7 mouse cellular contexts compared by ENCODE assay signal in genomic region chr17:47527581-47528300, GRCm38 (mm10). TPM values are rescaled to one million over a fixed set of nuclear protein-coding genes. Genes with fewer than 3 reads are reported as not detected.
DNase-seq lines count a peak whose midpoint lies in the region; ATAC-seq and TF ChIP-seq lines count a peak whose summit lies in the region.

No protein-coding gene starts in this region.

- in situ Hi-C loops in ES-E14 (cut with MboI; ENCODE audit: low sequenced_read_pairs in 2 of 2, unreplicated experiment in 2 of 2), result no loop called here

- no peak overlapping the region; a peak in 1 of 4 replicates for H3K4me3 ChIP-seq in ES-E14 (ENCODE audit: insufficient read depth in 1 of 2, low read depth in 1 of 2, low read length in 2 of 2, poor library complexity in 1 of 2, severe bottlenecking in 1 of 2)
- H3K4me3 ChIP-seq in hindbrain, embryonic 15.5 days, result no peak overlapping the region

- no peaks in the 10 kb centered on the region for H3K36me3 ChIP-seq in ES-E14 (ENCODE audit: control insufficient read depth, insufficient read depth, low read length, poor library complexity, severe bottlenecking)
- H3K36me3 ChIP-seq in hindbrain, embryonic 15.5 days, result no peaks in the 10 kb centered on the region

- peak overlapping the region; percentile 24 for H3K27ac ChIP-seq in ES-E14 (ENCODE audit: insufficient read depth, low read depth, low read length, poor library complexity, severe bottlenecking)
- peak overlapping the region; percentile 63; the same call in 1 of the 2 replicates for H3K27ac ChIP-seq in hindbrain, embryonic 15.5 days (replicated peaks)

- ATAC-seq in hindbrain, embryonic 15.5 days (ENCODE audit: low FRiP score, low read depth), result peak; percentile 59; the same call in 1 of the 2 replicates

- no peak for TF ChIP-seq CTCF in brain, embryonic 14.5 days (IDR thresholded peaks at IDR 0.05; ENCODE audit: borderline replicate concordance, extremely low read depth, insufficient read depth, insufficient read length)

- 43% methylated on average over 10 of the region's 10 CpGs for WGBS in hindbrain, embryonic 15.5 days

- H3K4me2 ChIP-seq in hindbrain, embryonic 15.5 days, result no peak overlapping the region

- H3K9ac ChIP-seq in ES-E14 (ENCODE audit: insufficient read depth, low read depth, low read length, poor library complexity, severe bottlenecking), result peak overlapping the region; percentile 70; the same call in 1 of the 2 replicates
- no peak overlapping the region for H3K9ac ChIP-seq in hindbrain, embryonic 15.5 days

- no peak for DNase-seq in ES-E14 (ENCODE audit: low read depth, low spot score)
- DNase-seq in brain, embryonic 14.5 days (ENCODE audit: low read depth), result peak; percentile 70
- DNase-seq in lung, postnatal 25 days (ENCODE audit: low spot score), result peak; percentile 57
- DNase-seq in cerebellum, adult 9-11 months, result no peak
- DNase-seq in cerebellum, adult 9-10 months, result no peak
- no peak for DNase-seq in left cerebral cortex, adult 8-10 months (ENCODE audit: low spot score in 2 of 2)

- peaks cover 25 to 35% of the 10 kb centered on the region in 2 experiments for H3K4me1 ChIP-seq in ES-E14 (ENCODE audit: control insufficient read depth in 2 of 2, insufficient read depth in 2 of 2, low read length in 2 of 2, poor library complexity in 1 of 2)
- H3K4me1 ChIP-seq in hindbrain, embryonic 15.5 days (replicated peaks), result 0 out of 2 replicates have a peak, but pooled peaks cover 8% of the 10 kb centered on the region

- TF ChIP-seq POLR2A in brain, embryonic 14.5 days (IDR thresholded peaks at IDR 0.05; ENCODE audit: borderline replicate concordance, extremely low read depth, insufficient read depth, insufficient read length, poor library complexity, severe bottlenecking), result no peak

- H3K27me3 ChIP-seq in hindbrain, embryonic 15.5 days, result no peaks in the 10 kb centered on the region

- H3K9me3 ChIP-seq in ES-E14 (ENCODE audit: control insufficient read depth, insufficient read depth, low read depth, low read length), result no peaks in the 10 kb centered on the region
- no peaks in the 10 kb centered on the region for H3K9me3 ChIP-seq in hindbrain, embryonic 15.5 days

TF ChIP-seq in ES-E14, 5 proteins besides CTCF, POLR2A, EP300 and RAD21:
- no peak for TF ChIP-seq CHD2 (IDR thresholded peaks at IDR 0.05; ENCODE audit: low read depth, low read length)
- peak; percentile 57; the same call in 1 of the 2 replicates for TF ChIP-seq ZNF384 (IDR thresholded peaks at IDR 0.05; ENCODE audit: low read depth, low read length)

RNA-seq across cellular contexts. Expression of gene Ccnd3, which starts 22.9 kb away (rescaled TPM):
- 125 and 131 TPM in 2 replicates for total RNA-seq in ES-E14 (2012; rRNA removed)
- 59.7 and 68.5 TPM in 2 replicates for polyA plus RNA-seq in brain, embryonic 14.5 days (2012; rRNA removed)
- polyA plus RNA-seq in hindbrain, embryonic 15.5 days (2015; fragmentation: Nextera tagmentation; extraction: Ambion mirVana), result 88.8 and 91.0 TPM in 2 replicates
- 10 to 100 TPM; 28.2 to 33.4 (median 30.8) TPM for total RNA-seq in left cerebral cortex, adult 8-10 months (2022)

RNA-seq across cellular contexts. Expression of gene Taf8, which starts 25.6 kb away (rescaled TPM):
- 40.0 and 58.6 TPM in 2 replicates for total RNA-seq in ES-E14 (2012; rRNA removed)
- 34.2 and 44.1 TPM in 2 replicates for polyA plus RNA-seq in brain, embryonic 14.5 days (2012; rRNA removed)
- 21.0 and 22.5 TPM in 2 replicates for polyA plus RNA-seq in hindbrain, embryonic 15.5 days (2015; fragmentation: Nextera tagmentation; extraction: Ambion mirVana)
- 10 to 100 TPM; 17.6 to 22.3 (median 19.1) TPM for total RNA-seq in left cerebral cortex, adult 8-10 months (2022)

Comparison
In these comparisons a context has a peak if more than half of its experiments do, and no peak if none do; other contexts are left out.
1. DNase-seq: peak in brain, embryonic 14.5 days (single experiment) and lung, postnatal 25 days (single experiment); none in ES-E14 (single experiment), cerebellum, adult 9-11 months (single experiment), cerebellum, adult 9-10 months (single experiment) and left cerebral cortex, adult 8-10 months (0 of 2).